Comparison of ENCODE assay signal across 8 mouse cellular contexts in genomic region chr1:178530301-178531078, GRCm38 (mm10). TPM values are rescaled to one million over a fixed set of nuclear protein-coding genes. Genes with fewer than 3 reads are reported as not detected.
A peak's percentile ranks its signal among the peaks of the same experiment; 100 is the strongest.
DNase-seq lines count a peak whose midpoint lies in the region; ATAC-seq lines count a peak whose summit lies in the region.

No protein-coding gene starts in this region.

- H3K4me2 ChIP-seq in hindbrain, embryonic 14.5 days (replicated peaks): peak overlapping the region; percentile 99

- peak; percentile 53 for ATAC-seq in hindbrain, embryonic 14.5 days (ENCODE audit: low FRiP score)

- no peaks in the 10 kb centered on the region for H3K27me3 ChIP-seq in hindbrain, embryonic 14.5 days (ENCODE audit: control insufficient read depth, insufficient read depth, low read length)

- DNase-seq in NIH3T3 (ENCODE audit: low read depth): peak; percentile 87
- DNase-seq in cerebellum, postnatal 14 days: peak; percentile 92 to 95
- DNase-seq in gastrocnemius, adult 18-20 months (ENCODE audit: low spot score): peak; percentile 71
- DNase-seq in hindbrain, embryonic 14.5 days (ENCODE audit: low spot score): peak; percentile 83
- peak; percentile 82 to 91 for DNase-seq in layer of hippocampus, postnatal 25 days (ENCODE audit: extremely low spot score in 1 of 2, low spot score in 1 of 2)
- peak; percentile 84 for DNase-seq in lung, postnatal 10 days
- DNase-seq in retina, adult 2 months (ENCODE audit: low read depth, low spot score): peak; percentile 20
- peak; percentile 87 for DNase-seq in thymus, postnatal 4 days

- peak overlapping the region; percentile 92 for H3K9ac ChIP-seq in hindbrain, embryonic 14.5 days

- H3K4me1 ChIP-seq in hindbrain, embryonic 14.5 days (replicated peaks; ENCODE audit: control insufficient read depth, insufficient read depth, low read length): peaks cover 12% of the 10 kb centered on the region

- H3K36me3 ChIP-seq in hindbrain, embryonic 14.5 days (replicated peaks; ENCODE audit: control insufficient read depth, insufficient read depth): no peaks in the 10 kb centered on the region

- H3K27ac ChIP-seq in hindbrain, embryonic 14.5 days: peak overlapping the region; percentile 95

- peak overlapping the region; percentile 75 for H3K4me3 ChIP-seq in hindbrain, embryonic 14.5 days (replicated peaks; ENCODE audit: low read length)

- H3K9me3 ChIP-seq in hindbrain, embryonic 14.5 days (ENCODE audit: control insufficient read depth, low read length): no peaks in the 10 kb centered on the region

- WGBS in hindbrain, embryonic 14.5 days: under 1% methylated on average over 60 of the region's 62 CpGs

RNA-seq across cellular contexts. Expression of gene Kif26b, which starts 1.6 kb away (rescaled TPM):
- total RNA-seq in gastrocnemius, adult 18-20 months (2021): 1 to 10 TPM; 2.4 to 3.2 TPM
- polyA plus RNA-seq in hindbrain, embryonic 14.5 days (2014; fragmentation: Nextera tagmentation; extraction: Ambion mirVana): 15.8 and 16.1 TPM in 2 replicates
- 10 to 100 TPM; 22.6 to 26.2 TPM for total RNA-seq in layer of hippocampus, postnatal 25 days (2021)

Comparison
In these comparisons a context has a peak if more than half of its experiments do, and no peak if none do; other contexts are left out.
1. Peak in every context shown above with its lines: DNase-seq, ATAC-seq, H3K4me3 ChIP-seq and H3K27ac ChIP-seq.
2. DNase-seq: peak in every context shown above with its lines; median percentile 94 in cerebellum, postnatal 14 days; 87 in NIH3T3; 87 in thymus, postnatal 4 days; 86 in layer of hippocampus, postnatal 25 days; 84 in lung, postnatal 10 days; 83 in hindbrain, embryonic 14.5 days; 71 in gastrocnemius, adult 18-20 months; 20 in retina, adult 2 months.
3. RNA of gene Kif26b, which starts 1.6 kb away (total RNA-seq): 22.6 to 26.2 TPM in layer of hippocampus, postnatal 25 days; 2.4 to 3.2 TPM in gastrocnemius, adult 18-20 months; every median in the first group is over 4 times any median in the second.